Mouse (Mus musculus): ENCODE results near the gene Slc12a5.

The Slc12a5 gene

DNA sequence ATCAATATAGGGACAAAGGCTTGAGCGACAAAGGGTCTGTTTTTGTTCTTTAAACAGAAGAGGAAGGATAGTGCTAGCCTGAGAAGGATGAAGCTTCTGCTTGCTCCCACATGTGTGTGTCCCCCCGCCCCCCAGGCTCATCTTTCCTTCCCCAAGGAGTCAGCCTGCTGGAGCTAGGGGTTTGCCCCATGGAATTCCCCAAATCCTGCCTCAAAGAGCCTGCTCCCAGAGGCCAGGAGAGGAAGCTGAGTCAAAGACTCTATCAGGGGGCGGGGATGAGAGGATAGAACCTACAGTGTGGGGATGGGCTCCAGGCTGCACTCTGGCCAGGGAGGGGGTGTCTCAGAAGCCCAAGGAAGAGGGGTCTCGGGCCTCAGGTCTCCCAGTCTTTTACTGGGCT lies 13.1 kb upstream of the Slc12a5 start:
- no peak for DNase-seq (ENCODE audit: low spot score in 2 of 2)

GRCm38 (mm10) chr2:164947930-164948329 lies 12.7 kb upstream of the Slc12a5 start:
- no peak for DNase-seq (ENCODE audit: low spot score in 2 of 2)

DNA sequence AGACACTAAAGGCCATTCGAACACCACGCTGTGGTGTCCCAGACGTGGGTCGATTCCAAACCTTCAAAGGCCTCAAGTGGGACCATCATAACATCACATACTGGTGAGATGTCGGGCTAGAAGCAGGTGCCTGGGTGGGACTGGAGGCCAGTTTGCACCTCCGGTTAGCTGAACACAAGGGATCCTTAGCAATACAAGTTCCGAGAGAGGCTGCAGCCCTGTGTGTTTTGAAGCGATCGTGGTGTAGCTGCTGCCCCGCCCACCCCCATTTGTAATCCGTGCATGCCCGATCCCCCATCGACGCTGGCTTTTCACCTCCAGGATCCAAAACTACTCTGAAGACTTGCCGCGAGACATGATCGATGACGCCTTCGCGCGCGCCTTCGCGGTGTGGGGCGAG lies 11.6 kb upstream of the Slc12a5 start:
- no peak for DNase-seq (ENCODE audit: low spot score in 2 of 2)

GRCm38 (mm10) chr2:164950501-164950900 lies 10.1 kb upstream of the Slc12a5 start:
- no peak for DNase-seq (ENCODE audit: low spot score in 2 of 2)

- no peak for DNase-seq (ENCODE audit: low spot score in 2 of 2)
These were observed 8.9 kb upstream of the Slc12a5 start for GRCm38 (mm10) chr2:164951745-164952144.

DNA sequence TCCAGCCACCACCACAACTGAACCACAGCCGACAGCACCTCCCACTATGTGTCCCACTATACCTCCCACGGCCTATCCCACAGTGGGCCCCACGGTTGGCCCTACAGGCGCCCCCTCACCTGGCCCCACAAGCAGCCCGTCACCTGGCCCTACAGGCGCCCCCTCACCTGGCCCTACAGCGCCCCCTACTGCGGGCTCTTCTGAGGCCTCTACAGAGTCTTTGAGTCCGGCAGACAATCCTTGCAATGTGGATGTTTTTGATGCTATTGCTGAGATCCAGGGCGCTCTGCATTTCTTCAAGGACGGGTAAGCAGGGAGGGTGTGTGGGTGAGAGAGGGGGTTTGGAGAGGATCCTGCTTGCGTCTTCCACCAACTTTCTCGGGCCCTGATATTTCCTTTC lies 8.2 kb upstream of the Slc12a5 start:
- DNase-seq (ENCODE audit: low spot score in 2 of 2), result no peak

DNA sequence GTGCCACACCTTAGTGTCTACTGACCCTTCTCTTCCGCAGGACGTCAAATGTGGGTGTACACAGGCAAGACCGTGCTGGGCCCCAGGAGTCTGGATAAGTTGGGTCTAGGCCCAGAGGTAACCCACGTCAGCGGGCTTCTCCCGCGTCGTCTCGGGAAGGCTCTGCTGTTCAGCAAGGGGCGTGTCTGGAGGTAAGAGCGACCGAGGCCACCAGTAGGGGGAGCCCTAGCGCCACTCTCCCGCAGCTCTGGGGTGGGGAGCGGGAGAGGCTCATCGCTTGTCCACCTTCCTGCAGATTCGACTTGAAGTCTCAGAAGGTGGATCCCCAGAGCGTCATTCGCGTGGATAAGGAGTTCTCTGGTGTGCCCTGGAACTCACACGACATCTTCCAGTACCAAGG lies 7.4 kb upstream of the Slc12a5 start:
- peak in 1 of 2 experiments; percentile 71 for DNase-seq (ENCODE audit: low spot score in 2 of 2)

GRCm38 (mm10) chr2:164955725-164956124 lies 4.9 kb upstream of the Slc12a5 start:
- no peak for DNase-seq (ENCODE audit: low spot score in 2 of 2)

DNA sequence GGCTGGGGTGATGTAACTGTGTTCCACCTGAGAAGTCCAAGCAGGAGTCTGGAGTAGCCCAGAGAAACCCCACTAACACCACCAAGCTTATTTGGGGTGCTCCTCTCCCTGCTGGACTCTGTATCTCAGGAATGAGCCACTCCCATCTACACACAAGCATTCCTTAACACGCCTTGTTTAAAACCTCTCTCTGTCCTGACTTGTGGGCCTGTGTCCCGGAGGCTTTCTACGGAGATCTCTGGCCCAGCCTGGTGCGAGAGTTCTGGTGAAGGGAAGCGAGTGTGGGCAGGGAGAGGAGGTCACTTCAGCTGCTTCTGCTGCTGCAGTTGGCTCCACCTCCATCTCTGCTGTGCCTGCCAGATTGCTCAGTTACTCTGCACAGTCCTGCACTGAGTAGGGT lies 4.4 kb upstream of the Slc12a5 start:
- no peak for DNase-seq (ENCODE audit: low spot score in 2 of 2)

DNA sequence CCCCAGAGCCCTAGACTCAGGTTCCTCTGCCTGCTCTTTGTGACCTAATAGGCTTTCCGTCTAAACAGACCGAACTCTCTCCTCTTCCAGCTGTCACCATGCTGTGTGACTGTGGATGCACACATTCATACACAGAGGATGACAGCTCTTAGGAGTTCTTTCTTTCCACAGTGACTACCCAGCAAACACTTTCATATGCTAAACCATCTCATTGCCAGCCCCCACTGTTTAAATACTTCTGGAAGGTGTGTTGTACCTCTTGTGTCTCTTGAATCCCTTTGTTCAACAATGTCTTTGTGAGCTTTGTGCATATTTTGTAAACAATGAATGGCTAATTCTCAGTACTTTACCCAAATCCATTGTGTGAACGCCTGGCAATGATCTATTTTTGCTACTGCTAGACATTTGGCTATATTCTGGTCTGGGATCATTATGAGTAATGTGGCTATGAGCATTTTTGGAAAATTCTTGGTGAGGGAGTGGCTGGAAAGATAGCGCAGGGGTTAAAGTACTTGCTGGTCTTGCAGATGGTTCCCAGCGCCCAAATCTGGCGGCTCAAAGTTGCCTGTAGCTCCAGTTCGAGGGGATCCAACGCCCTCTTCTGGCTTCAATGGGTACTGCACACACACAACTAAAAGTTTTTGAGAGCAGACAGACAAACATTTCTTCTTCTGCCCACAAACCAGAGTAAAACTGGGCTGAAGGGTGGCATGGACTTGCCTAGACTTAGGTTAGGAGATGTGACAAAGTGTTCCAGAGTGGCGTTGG lies 2.9 kb upstream of the Slc12a5 start:
- no peak for DNase-seq (ENCODE audit: low spot score in 2 of 2)

- peak in 1 of 2 experiments; percentile 66 for DNase-seq (ENCODE audit: low spot score in 2 of 2)
These were observed 1.0 kb downstream of the Slc12a5 start for GRCm38 (mm10) chr2:164961506-164962182.

GRCm38 (mm10) chr2:164962183-164962580 lies 1.6 kb downstream of the Slc12a5 start:
- DNase-seq (ENCODE audit: low spot score in 2 of 2), result no peak

DNA sequence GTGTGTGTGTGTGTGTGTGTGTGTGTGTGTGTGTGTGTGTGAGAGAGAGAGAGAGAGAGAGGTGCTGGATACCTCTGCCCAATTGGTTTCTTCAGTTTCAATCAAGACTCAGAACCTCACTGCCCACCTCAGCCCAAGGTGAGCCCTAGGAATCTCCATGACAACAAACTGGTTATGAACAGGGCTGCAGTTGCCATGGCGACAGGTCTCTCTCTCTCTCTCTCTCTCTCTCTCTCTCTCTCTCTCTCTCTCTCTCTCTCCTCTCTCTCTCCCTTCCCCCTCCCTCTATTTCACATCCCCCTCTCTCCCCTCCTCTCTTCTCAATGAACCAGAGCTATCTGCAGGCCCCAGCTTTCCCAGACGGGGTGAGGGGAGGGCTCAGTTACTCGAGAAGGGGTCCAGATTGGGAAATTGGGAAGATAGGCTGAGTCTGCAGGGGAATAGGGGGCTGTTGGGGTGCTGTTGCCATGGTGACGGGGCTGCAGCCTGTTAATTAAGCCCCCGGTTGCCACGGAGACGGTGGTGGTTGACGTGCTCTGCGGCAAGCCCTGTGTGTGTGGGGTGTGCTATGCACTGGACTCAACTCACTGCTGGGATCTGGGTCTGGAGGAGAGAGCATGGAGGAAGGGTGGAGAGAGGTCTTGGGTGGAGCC lies 3.8 kb downstream of the Slc12a5 start:
- DNase-seq (ENCODE audit: low spot score in 2 of 2), result peak; percentile 69 to 75

DNA sequence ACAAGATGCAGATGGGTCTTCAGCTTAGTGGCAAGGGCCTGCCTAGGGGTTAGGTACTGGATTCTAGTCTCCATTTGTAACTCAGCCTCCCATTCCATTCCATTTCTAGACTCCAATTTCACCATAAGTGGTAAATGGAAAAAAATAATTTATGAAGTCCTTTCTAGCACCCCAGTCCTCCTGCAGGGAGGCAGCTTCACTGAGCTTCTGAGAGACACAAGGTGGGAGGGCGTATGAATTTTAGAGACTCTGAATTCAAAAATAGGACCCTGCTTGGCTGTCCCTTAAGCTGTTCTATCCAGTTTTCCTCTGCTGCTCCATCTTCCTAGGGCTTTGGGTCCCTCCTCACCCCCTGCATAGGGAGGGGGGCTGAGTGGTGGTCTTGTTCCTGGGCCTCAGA lies 4.4 kb downstream of the Slc12a5 start:
- no peak for DNase-seq (ENCODE audit: low spot score in 2 of 2)

GRCm38 (mm10) chr2:164966381-164966780 lies 5.8 kb downstream of the Slc12a5 start:
- DNase-seq (ENCODE audit: low spot score in 2 of 2), result no peak

- DNase-seq (ENCODE audit: low spot score in 2 of 2), result no peak
These were observed 6.6 kb downstream of the Slc12a5 start for GRCm38 (mm10) chr2:164967193-164967592.

DNA sequence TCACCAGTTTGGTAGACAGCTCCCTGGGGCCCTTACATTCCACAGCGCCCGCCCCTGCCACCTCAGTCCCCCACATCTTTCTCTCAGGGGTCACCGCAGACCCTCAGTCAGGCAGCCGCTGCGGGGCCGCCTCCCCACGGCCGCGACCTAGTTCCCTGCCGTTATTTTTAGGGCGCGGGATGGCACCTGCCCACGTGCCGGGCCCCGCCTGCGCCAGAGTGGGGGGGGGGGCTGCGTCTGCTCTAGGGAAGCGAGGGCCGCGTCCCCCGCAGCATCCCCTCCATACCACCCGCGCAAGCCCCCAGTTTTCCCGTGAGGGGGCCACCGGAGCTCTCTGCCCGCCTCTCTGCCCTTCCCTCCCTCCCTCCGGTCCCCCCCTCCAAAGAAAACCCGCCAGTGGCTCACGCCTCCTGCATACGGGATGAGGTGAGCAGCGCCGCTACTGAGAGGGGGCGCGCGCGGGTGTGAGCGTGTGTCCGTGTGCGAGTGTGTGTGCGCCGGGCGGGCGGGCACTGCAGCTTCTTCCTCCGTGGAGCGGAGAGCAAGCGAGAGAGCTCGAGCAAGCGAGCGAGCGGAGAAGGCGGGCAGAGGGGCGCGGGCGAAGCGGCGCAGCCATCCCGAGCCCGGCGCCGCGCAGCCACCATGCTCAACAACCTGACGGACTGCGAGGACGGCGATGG lies 7.3 kb downstream of the Slc12a5 start:
- peak; percentile 63 to 75 for DNase-seq (ENCODE audit: low spot score in 2 of 2)

- DNase-seq (ENCODE audit: low spot score in 2 of 2), result peak in 1 of 2 experiments; percentile 61
These were observed 7.8 kb downstream of the Slc12a5 start for GRCm38 (mm10) chr2:164968451-164968851.

- DNase-seq (ENCODE audit: low spot score in 2 of 2), result peak in 1 of 2 experiments; percentile 41
These were observed 8.8 kb downstream of the Slc12a5 start for GRCm38 (mm10) chr2:164969348-164969781.

DNA sequence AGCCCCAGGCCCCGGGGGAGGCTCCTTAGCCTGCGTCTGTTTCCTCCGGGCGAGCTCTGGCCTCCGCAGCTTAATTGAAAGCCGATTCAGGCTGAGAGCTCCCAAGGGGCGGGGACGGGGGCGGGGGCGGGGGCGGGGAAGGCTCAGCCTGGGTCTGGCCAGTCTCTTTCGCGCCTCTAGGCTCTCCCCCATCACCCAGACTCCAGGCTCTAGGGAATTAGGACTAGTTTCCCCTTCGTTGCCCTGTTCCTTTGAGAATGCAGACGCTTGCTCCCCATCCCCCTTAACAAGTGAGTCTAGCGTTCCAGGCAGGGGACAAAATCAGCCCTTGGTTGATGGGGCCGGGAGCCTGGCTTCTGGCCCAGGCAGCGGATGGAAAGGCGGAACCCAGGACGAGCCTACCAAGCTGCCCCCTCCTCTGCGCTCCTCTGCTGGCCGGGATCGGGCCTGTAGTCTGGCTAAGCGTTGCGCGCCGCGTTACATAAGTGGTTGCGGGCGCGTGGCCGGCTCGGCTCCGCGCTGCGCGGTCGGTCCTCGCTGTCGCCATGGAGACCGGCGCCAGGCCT lies 10.1 kb downstream of the Slc12a5 start:
- peak in 1 of 2 experiments; percentile 55 for DNase-seq (ENCODE audit: low spot score in 2 of 2)

DNA sequence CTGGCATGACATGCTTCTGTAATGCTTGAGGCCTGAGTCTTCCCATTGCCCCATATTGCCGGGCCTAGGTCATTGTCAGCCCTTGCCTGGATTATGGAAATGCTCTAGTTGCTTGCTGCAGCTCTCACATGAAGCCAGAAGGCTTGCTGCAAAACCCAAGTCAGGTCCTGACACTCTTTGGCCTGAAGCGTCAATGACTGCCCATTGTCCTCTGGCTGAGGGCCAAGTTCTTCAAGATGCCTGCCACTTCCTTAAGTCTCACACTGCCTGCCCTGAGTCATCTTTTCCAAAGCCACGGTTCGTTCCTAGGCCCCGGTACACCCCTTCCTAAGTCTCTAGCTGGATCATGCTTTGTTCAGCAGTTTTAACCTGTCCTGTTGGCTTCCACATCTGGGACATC lies 12.0 kb downstream of the Slc12a5 start:
- DNase-seq (ENCODE audit: low spot score in 2 of 2), result no peak

DNA sequence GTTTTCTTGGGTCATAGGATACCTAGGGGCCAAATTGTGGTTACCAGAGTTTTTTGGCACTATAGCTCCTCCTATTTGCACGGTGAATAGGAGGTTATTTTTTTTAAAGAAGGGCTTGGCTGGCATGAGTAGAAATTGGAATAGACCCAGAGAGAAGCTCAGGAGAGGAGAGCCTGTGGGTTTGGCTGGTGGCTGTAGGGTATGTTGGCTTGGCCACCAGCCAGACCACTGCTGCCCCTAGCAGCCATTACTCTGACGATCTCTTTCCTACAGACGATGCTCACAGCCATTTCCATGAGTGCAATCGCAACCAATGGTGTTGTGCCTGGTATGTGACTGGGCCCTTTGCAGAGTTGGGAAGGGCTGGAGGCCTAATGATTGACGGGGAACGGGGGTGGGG lies 15.0 kb downstream of the Slc12a5 start:
- no peak for DNase-seq (ENCODE audit: low spot score in 2 of 2)

Data from frontal cortex, postnatal 10 days (tissue).